Mouse (Mus musculus): ENCODE measurements around the gene Grip1. TPM values are rescaled to one million over a fixed set of nuclear protein-coding genes. Genes with fewer than 3 reads are reported as not detected.
"Not testable (repeated sequence)": the region's sequence is repeated elsewhere in the genome, so short reads cannot be mapped to it uniquely, and the experiment has no call there.

The Grip1 gene
- total RNA-seq, 4 experiments from 2014 or later, result 25.2 to 28.8 (median 26.2) TPM

DNA sequence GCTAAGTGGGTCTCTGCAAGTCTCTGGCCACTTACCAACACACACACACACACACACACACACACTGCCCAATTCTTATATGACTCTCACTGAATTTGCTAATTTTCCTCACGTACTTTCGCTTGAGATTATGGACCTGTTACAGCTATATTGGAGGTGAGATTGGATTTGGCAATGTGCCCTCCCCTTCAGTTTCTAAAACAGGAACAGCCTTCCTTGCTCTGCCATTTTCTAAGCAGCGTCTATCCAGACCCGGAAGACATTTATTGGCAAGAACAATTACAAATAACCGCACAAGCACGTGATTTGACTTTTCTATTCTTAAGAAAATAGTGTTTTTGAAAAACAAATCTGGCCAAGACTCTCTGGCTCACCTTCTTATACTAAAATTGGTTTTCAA, 590.6 kb downstream of the Grip1 start:
- no peak for DNase-seq (ENCODE audit: low spot score in 2 of 2)

DNA sequence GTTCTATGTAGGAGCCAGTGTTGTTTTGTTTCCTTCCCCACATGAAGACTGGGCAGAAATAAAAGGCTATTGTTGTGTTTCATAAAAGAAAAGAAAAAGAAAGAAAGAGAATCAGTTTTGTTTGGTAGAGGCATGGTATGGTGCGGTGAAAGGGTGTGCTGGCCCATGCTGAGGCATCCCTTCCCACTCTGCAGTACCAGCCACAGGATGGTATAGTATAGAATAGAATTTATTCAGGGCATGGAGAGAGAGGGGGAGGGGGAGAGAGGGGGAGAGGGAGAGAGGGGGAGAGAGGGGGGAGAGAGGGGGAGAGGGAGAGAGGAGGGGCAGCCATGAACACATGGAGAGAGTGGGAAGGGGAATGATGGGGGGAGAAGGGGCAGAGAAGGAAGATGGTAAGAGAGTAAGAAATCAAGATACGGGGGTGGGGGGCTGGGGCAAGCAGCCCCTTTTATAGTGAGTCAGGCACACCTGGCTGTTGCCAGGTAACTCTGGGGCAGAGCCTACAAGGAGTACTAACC, 591.1 kb downstream of the Grip1 start:
- DNase-seq (ENCODE audit: low spot score in 2 of 2), result no peak

DNA sequence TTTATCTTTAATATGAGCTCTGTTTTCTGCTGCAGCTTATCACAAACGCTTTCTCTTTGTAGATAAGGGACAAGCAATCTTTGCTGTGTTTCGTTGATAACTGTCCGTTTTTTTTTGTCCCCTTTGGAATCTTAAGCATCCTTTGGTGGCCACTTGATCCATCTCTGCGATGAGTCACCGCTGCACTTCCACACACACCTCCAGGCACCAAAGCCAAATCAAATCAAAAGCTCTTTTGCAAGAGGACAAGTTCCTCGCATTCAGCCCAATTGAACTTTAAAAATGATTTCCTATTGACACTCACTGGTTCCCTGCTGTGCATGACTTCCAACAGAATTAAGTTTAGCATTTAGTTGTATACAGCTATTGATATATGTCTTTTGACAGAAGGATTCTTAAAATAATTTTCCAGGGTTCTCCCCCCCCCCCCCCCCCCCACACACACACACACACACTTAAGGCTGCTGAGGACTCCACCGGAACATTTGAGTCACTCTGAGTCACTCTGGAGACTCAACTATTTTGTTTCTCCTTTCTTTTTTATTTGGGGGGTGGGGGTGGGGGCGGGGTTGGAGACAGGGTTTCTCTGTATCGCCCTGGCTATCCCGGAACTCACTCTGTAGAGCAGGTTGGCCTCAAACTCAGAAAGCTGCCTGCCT, 607.1 kb downstream of the Grip1 start:
- DNase-seq (ENCODE audit: low spot score in 2 of 2), result no peak

- no peak for DNase-seq (ENCODE audit: low spot score in 2 of 2)
These were observed 607.9 kb downstream of the Grip1 start for GRCm38 (mm10) chr10:120061238-120062130.

DNA sequence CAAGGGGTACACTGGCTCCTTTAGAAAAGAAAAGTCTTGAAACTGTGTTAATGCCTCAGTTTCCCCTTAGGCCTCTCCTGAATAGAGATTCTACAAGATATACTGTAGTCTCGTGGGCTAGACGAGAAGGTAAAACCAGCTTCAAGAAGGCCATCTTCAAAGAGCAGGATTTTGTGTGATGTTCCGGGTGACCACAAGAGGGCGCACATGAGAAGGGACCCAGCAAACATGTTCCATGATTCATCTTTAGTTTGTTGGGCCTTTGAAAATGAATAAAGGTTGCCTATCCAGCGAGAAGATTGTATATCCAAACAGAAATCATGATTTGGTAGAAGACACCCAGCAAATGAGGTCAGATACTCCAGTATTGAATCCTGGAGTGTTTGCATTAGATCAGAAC, 610.8 kb downstream of the Grip1 start:
- DNase-seq (ENCODE audit: low spot score in 2 of 2), result peak in 1 of 2 experiments; percentile 32

DNA sequence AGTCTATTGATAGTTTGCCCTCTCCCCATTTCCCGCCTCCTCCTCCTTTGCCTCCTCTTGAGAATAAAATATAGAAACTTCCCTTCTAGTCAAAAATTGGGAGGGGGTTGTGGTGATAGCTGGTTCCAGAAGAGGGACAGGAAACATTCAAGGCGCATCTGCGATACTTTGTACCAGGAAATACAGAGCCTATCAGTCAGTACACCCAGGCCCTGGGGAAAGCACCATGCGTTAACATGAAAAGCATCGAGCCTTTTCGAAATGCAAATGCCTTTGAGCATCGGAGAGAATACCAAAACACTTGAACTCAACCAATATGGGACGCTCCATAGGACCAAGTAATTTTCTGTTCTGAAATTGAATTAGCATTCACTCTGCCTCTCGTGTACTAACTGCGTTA, 612.7 kb downstream of the Grip1 start:
- no peak for DNase-seq (ENCODE audit: low spot score in 2 of 2)

GRCm38 (mm10) chr10:120077850-120078249, 624.2 kb downstream of the Grip1 start:
- DNase-seq (ENCODE audit: low spot score in 2 of 2), result no peak

- no peak for DNase-seq (ENCODE audit: low spot score in 2 of 2)
These were observed 638.9 kb downstream of the Grip1 start for GRCm38 (mm10) chr10:120092548-120092947.

DNA sequence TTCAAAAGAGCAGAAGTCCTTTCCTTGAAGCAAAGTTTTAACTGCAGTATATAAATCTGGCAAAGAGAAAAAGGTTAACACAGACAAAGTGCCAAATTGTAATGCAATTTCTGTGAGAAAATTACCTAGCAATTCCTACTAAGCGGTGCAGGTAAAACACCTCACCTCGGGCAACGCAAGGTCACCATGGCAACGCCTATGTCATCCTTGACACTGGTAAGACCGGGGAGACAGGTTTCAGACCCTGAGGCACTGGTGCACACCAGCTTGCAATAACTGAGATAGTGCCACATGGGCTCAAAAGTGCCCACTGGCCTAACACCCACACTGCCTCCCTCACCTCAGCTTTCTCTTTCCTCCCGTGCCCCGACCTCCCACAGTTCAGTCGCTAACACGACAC, 641.5 kb downstream of the Grip1 start:
- no peak for DNase-seq (ENCODE audit: low spot score in 2 of 2)

DNA sequence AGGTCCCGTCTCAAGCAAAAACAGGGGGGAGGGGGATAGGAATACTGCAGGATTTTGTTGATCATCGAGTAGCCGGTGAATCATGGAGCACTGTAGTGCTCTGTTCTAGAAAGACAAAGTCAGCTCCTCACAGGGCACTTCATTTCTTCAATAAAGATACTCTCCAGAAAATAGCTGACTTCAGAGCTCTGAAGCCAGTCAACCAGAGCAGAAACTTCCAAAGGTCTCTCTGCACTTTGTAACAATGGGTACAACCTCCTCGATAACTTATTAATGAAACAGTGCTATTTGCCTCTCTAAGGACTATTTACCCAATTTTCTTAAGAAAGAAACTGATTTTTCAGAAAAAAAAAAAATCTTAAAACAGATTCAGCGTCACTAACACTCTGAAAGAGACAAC, 642.1 kb downstream of the Grip1 start:
- DNase-seq (ENCODE audit: low spot score in 2 of 2), result no peak

GRCm38 (mm10) chr10:120097564-120097963, 643.9 kb downstream of the Grip1 start:
- DNase-seq (ENCODE audit: low spot score in 2 of 2), result no peak

DNA sequence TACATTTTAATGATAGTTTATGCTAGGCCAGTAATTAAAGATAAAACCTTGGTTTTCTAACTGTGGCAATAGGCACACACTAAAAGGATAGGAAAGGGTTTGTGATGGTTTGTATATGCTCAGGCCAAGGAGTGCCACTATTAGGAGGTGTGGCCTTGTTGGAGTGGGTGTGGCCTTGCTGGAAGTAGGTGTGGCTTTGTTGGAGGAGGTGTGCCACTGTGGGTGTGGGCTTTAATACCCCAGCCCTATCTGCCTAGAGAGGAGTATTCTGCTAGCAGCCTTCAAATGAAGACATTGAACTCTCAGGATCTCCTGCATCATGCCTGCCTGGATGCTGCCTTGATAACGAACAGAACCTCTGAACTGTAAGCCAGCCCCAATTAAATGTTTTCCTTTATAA, 647.2 kb downstream of the Grip1 start:
- DNase-seq (ENCODE audit: low spot score in 2 of 2), result no peak

GRCm38 (mm10) chr10:120111691-120112319, 658.2 kb downstream of the Grip1 start:
- DNase-seq (ENCODE audit: low spot score in 2 of 2), result no peak

- peak; percentile 92 to 93 for DNase-seq (ENCODE audit: low spot score in 2 of 2)
These were observed 659.1 kb downstream of the Grip1 start, which contains the start of gene Helb for GRCm38 (mm10) chr10:120112507-120113396. Gene Helb (minus strand): TSS chr10:120112987.

DNA sequence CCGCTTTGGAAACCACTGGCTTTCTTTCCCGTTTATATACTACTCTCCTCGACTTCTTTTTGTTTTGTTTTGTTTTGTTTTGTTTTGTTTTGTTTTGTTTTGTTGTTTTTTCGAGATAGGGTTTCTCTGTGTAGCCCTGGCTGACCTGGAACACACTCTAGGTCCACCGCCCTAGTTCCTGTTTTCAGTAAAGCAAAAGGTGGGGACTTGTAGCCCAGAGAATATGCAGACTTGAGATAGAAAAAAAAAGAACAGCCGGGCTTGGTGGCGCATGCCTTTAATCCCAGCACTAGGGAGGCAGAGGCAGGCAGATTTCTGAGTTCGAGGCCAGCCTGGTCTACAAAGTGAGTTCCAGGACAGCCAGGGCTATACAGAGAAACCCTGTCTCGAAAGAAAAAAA, 659.9 kb downstream of the Grip1 start:
- not testable (repeated sequence) for DNase-seq (ENCODE audit: low spot score in 2 of 2)

DNA sequence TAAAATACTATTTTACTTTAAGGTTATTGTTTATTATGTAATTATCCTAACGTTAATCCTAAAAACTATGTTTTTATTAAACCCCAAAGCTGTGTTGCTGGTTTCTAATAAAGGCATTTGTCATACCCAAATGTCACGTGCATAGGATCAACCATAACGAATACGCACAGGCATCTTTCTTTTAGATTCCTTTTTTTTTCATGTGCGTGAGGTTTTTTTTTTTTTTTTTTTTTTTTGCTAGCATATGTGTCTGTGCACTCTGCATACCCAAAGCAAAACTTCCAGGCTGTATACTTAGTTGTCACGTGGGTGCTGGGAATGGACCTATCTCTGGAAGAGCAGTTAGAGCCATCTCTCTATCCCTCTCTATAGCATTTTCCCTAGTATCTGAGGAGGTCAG, 660.4 kb downstream of the Grip1 start:
- no peak for DNase-seq (ENCODE audit: low spot score in 2 of 2)

GRCm38 (mm10) chr10:120114493-120114892, 660.9 kb downstream of the Grip1 start:
- no peak for DNase-seq (ENCODE audit: low spot score in 2 of 2)

GRCm38 (mm10) chr10:120115249-120115648, 661.6 kb downstream of the Grip1 start:
- DNase-seq (ENCODE audit: low spot score in 2 of 2), result no peak

DNA sequence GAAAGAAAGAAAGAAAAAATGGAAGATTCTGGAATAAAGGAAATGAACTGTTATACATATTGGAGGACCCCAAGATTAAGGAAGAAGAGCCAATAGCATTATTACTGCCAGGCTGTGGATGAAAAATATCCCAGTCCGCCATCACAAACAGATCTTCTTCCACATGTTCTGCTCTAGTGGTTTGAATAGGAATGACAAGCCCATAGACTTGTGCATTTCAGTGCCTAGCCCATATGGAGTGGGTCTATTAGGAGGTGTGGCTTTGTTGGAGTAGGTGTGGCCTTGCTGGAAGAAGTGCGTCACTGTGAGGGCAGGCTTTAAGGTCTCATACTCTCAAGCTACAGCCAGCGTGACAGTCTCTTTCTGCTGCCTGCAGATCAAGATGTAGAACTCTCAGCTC, 670.1 kb downstream of the Grip1 start:
- no peak for DNase-seq (ENCODE audit: low spot score in 2 of 2)

DNA sequence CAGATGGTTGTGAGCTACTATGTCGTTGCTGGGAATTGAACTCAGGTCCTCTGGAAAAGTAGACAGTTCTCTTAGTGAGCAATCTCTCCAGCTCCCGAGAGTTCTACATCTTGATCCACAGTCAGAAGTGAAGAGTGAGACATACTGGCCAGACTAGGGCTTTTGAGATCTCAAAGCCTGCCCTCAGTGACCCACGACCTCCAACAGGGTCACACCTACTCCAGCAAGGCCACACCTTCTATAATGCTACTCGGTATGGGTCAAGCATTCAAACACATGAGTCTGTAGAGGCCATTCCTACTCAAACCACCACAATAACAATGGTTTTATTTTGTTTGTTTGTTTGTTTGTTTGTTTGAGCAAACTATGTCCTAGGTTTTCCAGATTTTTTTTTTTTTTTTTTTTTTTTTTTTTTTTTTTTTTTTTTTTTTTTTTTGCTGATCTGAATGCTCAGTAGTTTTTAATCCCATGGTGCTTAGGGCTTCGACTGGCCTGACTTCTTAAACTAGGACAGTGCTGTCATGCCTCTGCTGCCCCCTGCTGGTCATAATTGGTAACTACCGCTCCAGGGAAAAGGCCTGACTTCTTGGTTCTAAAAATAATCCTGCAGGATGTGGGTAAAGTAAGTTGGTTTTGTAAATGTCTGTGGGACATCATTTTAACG, 671.3 kb downstream of the Grip1 start:
- DNase-seq (ENCODE audit: low spot score in 2 of 2), result peak; percentile 55 to 85

Measured in layer of hippocampus, adult 8-10 months (tissue).